ENCODE assay signal across 9 mouse cellular contexts in the genomic region with DNA sequence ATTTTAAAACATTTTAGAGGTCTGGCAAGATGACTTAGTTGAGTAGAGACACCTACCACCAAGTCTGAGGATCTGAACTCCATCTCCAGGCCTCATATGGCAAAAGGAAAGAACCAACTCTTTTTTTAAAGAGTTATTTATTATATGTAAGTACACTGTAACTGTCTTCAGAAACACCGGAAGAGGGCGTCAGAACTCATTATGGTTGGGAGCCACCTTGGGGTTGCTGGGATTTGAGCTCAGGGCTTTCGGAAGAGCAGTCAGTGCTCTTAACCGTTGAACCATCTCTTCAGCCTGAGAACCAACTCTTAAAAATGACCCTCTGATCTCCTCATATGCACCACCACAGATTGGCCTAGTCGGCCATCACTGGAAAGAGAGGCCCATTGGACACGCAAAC. TPM values are rescaled to one million over a fixed set of nuclear protein-coding genes. Genes with fewer than 3 reads are reported as not detected.
A peak's percentile ranks its signal among the peaks of the same experiment; 100 is the strongest.
DNase-seq lines count a peak whose midpoint lies in the region; ATAC-seq and TF ChIP-seq lines count a peak whose summit lies in the region.
"Had no signal": no experiment of that assay in that cellular context is flagged by ENCODE, and none has a peak within 500 bp of the region (broad histone marks: within the 10 kb centered on the region; RNA-seq: fewer than 3 reads in every experiment).

No protein-coding gene starts in this region.

- H3K4me1 ChIP-seq in heart, adult 2 months (ENCODE audit: control insufficient read depth, insufficient read depth, low read length): no peaks in the 10 kb centered on the region
- H3K4me1 ChIP-seq in neural tube, embryonic 11.5 days (ENCODE audit: control insufficient read depth, insufficient read depth, low read length): peaks cover 4% of the 10 kb centered on the region; the same call in 1 of the 2 replicates
- no peaks in the 10 kb centered on the region for H3K4me1 ChIP-seq in intestine, postnatal 0 days (replicated peaks; ENCODE audit: control insufficient read depth, insufficient read depth, low read length)
- peaks cover 4% of the 10 kb centered on the region for H3K4me1 ChIP-seq in neural tube, embryonic 14.5 days (ENCODE audit: control insufficient read depth, insufficient read depth, low read length)

- no peak for TF ChIP-seq CTCF in heart, adult 2 months (IDR thresholded peaks at IDR 0.05)
- TF ChIP-seq CTCF in intestine, postnatal 0 days (IDR thresholded peaks at IDR 0.05; ENCODE audit: low read depth): no peak

- no peak for TF ChIP-seq POLR2A in heart, adult 2 months (IDR thresholded peaks at IDR 0.05; ENCODE audit: insufficient read depth, low read depth, low read length)

- no peak for ATAC-seq in neural tube, embryonic 11.5 days (ENCODE audit: insufficient read depth, low FRiP score, low TSS enrichment)
- ATAC-seq in intestine, postnatal 0 days: no peak
- ATAC-seq in neural tube, embryonic 14.5 days (ENCODE audit: low read depth): no peak

- no peaks in the 10 kb centered on the region for H3K36me3 ChIP-seq in heart, adult 2 months (ENCODE audit: control insufficient read depth, insufficient read depth, low read length)
- peaks cover 22% of the 10 kb centered on the region for H3K36me3 ChIP-seq in neural tube, embryonic 11.5 days (ENCODE audit: control insufficient read depth, insufficient read depth, low read length)
- peaks cover 30% of the 10 kb centered on the region for H3K36me3 ChIP-seq in intestine, postnatal 0 days (ENCODE audit: control insufficient read depth, insufficient read depth)
- H3K36me3 ChIP-seq in neural tube, embryonic 14.5 days (ENCODE audit: control insufficient read depth, insufficient read depth, low read length): peaks cover 24% of the 10 kb centered on the region

- intact Hi-C loops in heart, adult 2 months (cut with DNase I): loop anchor here (1.0 kb wide), 1 partner anchor 8 kb away; a partner anchor contains a TSS

- no peak overlapping the region for H3K9ac ChIP-seq in heart, adult 2 months (ENCODE audit: low read depth, low read length)
- no peak overlapping the region for H3K9ac ChIP-seq in neural tube, embryonic 11.5 days (ENCODE audit: low read length)
- H3K9ac ChIP-seq in intestine, postnatal 0 days (ENCODE audit: low read depth, low read length): no peak overlapping the region
- no peak overlapping the region for H3K9ac ChIP-seq in neural tube, embryonic 14.5 days (replicated peaks; ENCODE audit: low read depth, low read length)

- H3K27ac ChIP-seq in heart, adult 2 months: peak overlapping the region; percentile 98
- no peak overlapping the region for H3K27ac ChIP-seq in neural tube, embryonic 11.5 days (ENCODE audit: low read depth, low read length)
- H3K27ac ChIP-seq in intestine, postnatal 0 days (ENCODE audit: low read depth, low read length): no peak overlapping the region
- peak overlapping the region; percentile 96 for H3K27ac ChIP-seq in neural tube, embryonic 14.5 days (ENCODE audit: low read depth, low read length)

- H3K79me2 ChIP-seq in heart, adult 2 months (replicated peaks; ENCODE audit: control insufficient read depth, insufficient read depth, low read length): no peaks in the 10 kb centered on the region

- WGBS in heart, adult 2 months: 83% methylated on average over 6 of the region's 6 CpGs
- WGBS in neural tube, embryonic 11.5 days: 85% methylated on average over 6 of the region's 6 CpGs
- WGBS in intestine, postnatal 0 days: 89% methylated on average over 6 of the region's 6 CpGs
- WGBS in neural tube, embryonic 14.5 days: 87% methylated on average over 6 of the region's 6 CpGs

- peak overlapping the region; percentile 39; the same call in 1 of the 2 replicates for H3K4me2 ChIP-seq in neural tube, embryonic 11.5 days (ENCODE audit: low read depth)
- peak overlapping the region; percentile 88; the same call in 1 of the 2 replicates for H3K4me2 ChIP-seq in intestine, postnatal 0 days (replicated peaks; ENCODE audit: low read depth)
- peak overlapping the region; percentile 88 for H3K4me2 ChIP-seq in neural tube, embryonic 14.5 days (ENCODE audit: low read depth, low read length)

- H3K4me3 ChIP-seq in heart, adult 2 months: no peak overlapping the region
- no peak overlapping the region for H3K4me3 ChIP-seq in neural tube, embryonic 11.5 days (ENCODE audit: low read depth, low read length)
- H3K4me3 ChIP-seq in intestine, postnatal 0 days (ENCODE audit: low read depth, low read length): no peak overlapping the region
- no peak overlapping the region for H3K4me3 ChIP-seq in neural tube, embryonic 14.5 days (ENCODE audit: low read depth, low read length)

- TF ChIP-seq EP300 in heart, adult 2 months (IDR thresholded peaks at IDR 0.05; ENCODE audit: insufficient read depth, low read depth, low read length): no peak

- DNase-seq in heart, adult 2 months: no peak
- no peak for DNase-seq in heart, adult 8-10 months (ENCODE audit: low spot score)
- DNase-seq in neural tube, embryonic 11.5 days (ENCODE audit: low spot score): no peak
- no peak for DNase-seq in neural tube, embryonic 10.5 days (ENCODE audit: extremely low spot score, low spot score)
- DNase-seq in gastrocnemius, postnatal 4 days (ENCODE audit: low spot score in 2 of 2): no peak
- DNase-seq in B cell, adult 2 months: no peak
- DNase-seq: lung, adult 18-20 months had no signal

- H3K27me3 ChIP-seq in heart, adult 2 months (ENCODE audit: control insufficient read depth, insufficient read depth, low read length): no peaks in the 10 kb centered on the region
- no peaks in the 10 kb centered on the region for H3K27me3 ChIP-seq in neural tube, embryonic 11.5 days (ENCODE audit: control insufficient read depth, insufficient read depth, low read length)
- H3K27me3 ChIP-seq in intestine, postnatal 0 days (replicated peaks; ENCODE audit: control insufficient read depth, insufficient read depth, low read length): no peaks in the 10 kb centered on the region
- no peaks in the 10 kb centered on the region for H3K27me3 ChIP-seq in neural tube, embryonic 14.5 days (ENCODE audit: control insufficient read depth, insufficient read depth, low read length)

- H3K9me3 ChIP-seq in neural tube, embryonic 11.5 days (ENCODE audit: control insufficient read depth, low read length): no peaks in the 10 kb centered on the region
- H3K9me3 ChIP-seq in intestine, postnatal 0 days (ENCODE audit: control insufficient read depth): no peaks in the 10 kb centered on the region
- H3K9me3 ChIP-seq in neural tube, embryonic 14.5 days (ENCODE audit: control insufficient read depth, low read length): no peaks in the 10 kb centered on the region

RNA-seq across cellular contexts. Expression of a gene that starts 0.8 kb away (rescaled TPM):
- total RNA-seq in heart, adult 2 months (2021): 1 to 10 TPM; 5.9 to 6.7 TPM
- polyA plus RNA-seq in heart, adult 2 months (2012; rRNA removed): 11.9 and 18.8 TPM in 2 replicates
- 1 to 10 TPM; 7.0 to 7.4 (median 7.1) TPM for total RNA-seq in heart, adult 8-10 months (2022)
- 60.8 and 64.0 TPM in 2 replicates for polyA plus RNA-seq in neural tube, embryonic 11.5 days (2014; fragmentation: Nextera tagmentation; extraction: Ambion mirVana)
- 18.7 and 21.4 TPM in 2 replicates for polyA plus RNA-seq in intestine, postnatal 0 days (2015; fragmentation: Nextera tagmentation; extraction: Ambion mirVana)
- polyA plus RNA-seq in neural tube, embryonic 14.5 days (2014; fragmentation: Nextera tagmentation; extraction: Ambion mirVana): 41.7 and 49.0 TPM in 2 replicates
- 10 to 100 TPM; 25.0 to 28.7 TPM for total RNA-seq in gastrocnemius, postnatal 4 days (2021)

RNA-seq across cellular contexts. Expression of a gene that starts 7.7 kb away (rescaled TPM):
- 1 to 10 TPM; 3.9 to 4.0 TPM for total RNA-seq in heart, adult 2 months (2021)
- 4.0 and 5.4 TPM in 2 replicates for polyA plus RNA-seq in heart, adult 2 months (2012; rRNA removed)
- total RNA-seq in heart, adult 8-10 months (2022): 1 to 10 TPM; 3.7 to 5.7 (median 4.8) TPM
- polyA plus RNA-seq in neural tube, embryonic 11.5 days (2014; fragmentation: Nextera tagmentation; extraction: Ambion mirVana): 4.0 and 5.7 TPM in 2 replicates
- 9.4 and 9.8 TPM in 2 replicates for polyA plus RNA-seq in intestine, postnatal 0 days (2015; fragmentation: Nextera tagmentation; extraction: Ambion mirVana)
- polyA plus RNA-seq in neural tube, embryonic 14.5 days (2014; fragmentation: Nextera tagmentation; extraction: Ambion mirVana): 11.1 and 14.5 TPM in 2 replicates
- 1 to 10 TPM; 3.9 to 4.5 TPM for total RNA-seq in gastrocnemius, postnatal 4 days (2021)

RNA-seq across cellular contexts. Expression of a gene that starts 11.2 kb away (rescaled TPM):
- total RNA-seq in heart, adult 2 months (2021): 100 to 1,000 TPM; 101 to 113 TPM
- polyA plus RNA-seq in heart, adult 2 months (2012; rRNA removed): 69.6 and 69.9 TPM in 2 replicates
- 100 to 1,000 TPM; 106 to 121 (median 110) TPM for total RNA-seq in heart, adult 8-10 months (2022)
- polyA plus RNA-seq in neural tube, embryonic 11.5 days (2014; fragmentation: Nextera tagmentation; extraction: Ambion mirVana): 352 and 373 TPM in 2 replicates
- polyA plus RNA-seq in intestine, postnatal 0 days (2015; fragmentation: Nextera tagmentation; extraction: Ambion mirVana): 131 and 138 TPM in 2 replicates
- polyA plus RNA-seq in neural tube, embryonic 14.5 days (2014; fragmentation: Nextera tagmentation; extraction: Ambion mirVana): 226 and 228 TPM in 2 replicates
- 100 to 1,000 TPM; 146 to 158 TPM for total RNA-seq in gastrocnemius, postnatal 4 days (2021)

RNA-seq across cellular contexts. Expression of a gene that starts 18.7 kb away (rescaled TPM):
- 1 to 10 TPM; 3.9 to 4.3 TPM for total RNA-seq in heart, adult 2 months (2021)
- polyA plus RNA-seq in heart, adult 2 months (2012; rRNA removed): 16.4 and 21.2 TPM in 2 replicates
- total RNA-seq in heart, adult 8-10 months (2022): 1 to 10 TPM; 3.4 to 6.0 (median 4.8) TPM
- polyA plus RNA-seq in neural tube, embryonic 11.5 days (2014; fragmentation: Nextera tagmentation; extraction: Ambion mirVana): 0.65 and 0.94 TPM in 2 replicates
- polyA plus RNA-seq in intestine, postnatal 0 days (2015; fragmentation: Nextera tagmentation; extraction: Ambion mirVana): 4.9 and 5.6 TPM in 2 replicates
- polyA plus RNA-seq in neural tube, embryonic 14.5 days (2014; fragmentation: Nextera tagmentation; extraction: Ambion mirVana): 4.3 and 7.2 TPM in 2 replicates
- total RNA-seq in gastrocnemius, postnatal 4 days (2021): 1 to 10 TPM; 8.2 to 9.7 TPM

Comparison
In these comparisons a context has a peak if more than half of its experiments do, and no peak if none do; other contexts are left out.
1. H3K27ac ChIP-seq: peak in heart, adult 2 months (single experiment) and neural tube, embryonic 14.5 days (single experiment); none in neural tube, embryonic 11.5 days (single experiment) and intestine, postnatal 0 days (single experiment).
2. Peak in every context shown above with its lines, with median percentiles within 50 percentile points of each other: H3K4me2 ChIP-seq.